Mouse (Mus musculus) lung, postnatal 0 days (tissue): ENCODE data around the gene Grb10.

Experiments used
- CTCF ChIP-seq: IDR thresholded peaks from 2 replicates; pipeline ENCODE4 v1.5.1; 2016; ENCODE audit warnings: antibody characterized with exemption, mild to moderate bottlenecking
- EP300 ChIP-seq: IDR thresholded peaks from 2 replicates; pipeline ENCODE4 v1.6.1; 2016; ENCODE audit warnings: antibody characterized with exemption, mild to moderate bottlenecking, control low read depth

GRCm38 (mm10) chr11:12035324-12035723, 3.2 kb downstream of the Grb10 start:
- TF ChIP-seq CTCF, result no peak
- TF ChIP-seq EP300, result no peak
